Mouse (Mus musculus): ENCODE results near the gene Klf2. TPM values are rescaled to one million over a fixed set of nuclear protein-coding genes. Genes with fewer than 3 reads are reported as not detected.

Gene Klf2
- polyA plus RNA-seq, 1 experiment: 9.8 TPM

- no peak for TF ChIP-seq USF1 (IDR thresholded peaks at IDR 0.05; ENCODE audit: low read depth)
- no peak for TF ChIP-seq MYOG (IDR thresholded peaks at IDR 0.05; ENCODE audit: control insufficient read depth in 1 of 3, insufficient read depth in 1 of 3, insufficient read length in 2 of 3, low read depth in 2 of 3)
- no peak for TF ChIP-seq TCF3 (IDR thresholded peaks at IDR 0.05; ENCODE audit: insufficient read length, low read depth)
- no peak for TF ChIP-seq CEBPB (IDR thresholded peaks at IDR 0.05; ENCODE audit: insufficient read depth, poor library complexity, severe bottlenecking)
- no peak for TF ChIP-seq SRF (IDR thresholded peaks at IDR 0.05; ENCODE audit: control insufficient read depth, insufficient read length, low read depth)
- TF ChIP-seq MAX (IDR thresholded peaks at IDR 0.05; ENCODE audit: low read depth): no peak
- TF ChIP-seq MYOD1 (IDR thresholded peaks at IDR 0.05; ENCODE audit: control insufficient read depth in 1 of 3, insufficient read length in 2 of 3, low read depth in 2 of 3): no peak
- no peak for TF ChIP-seq POLR2A (IDR thresholded peaks at IDR 0.05; ENCODE audit: insufficient read length, low read depth)
- TF ChIP-seq E2F4 (IDR thresholded peaks at IDR 0.05; ENCODE audit: insufficient read depth): no peak
- TF ChIP-seq TCF12 (IDR thresholded peaks at IDR 0.05; ENCODE audit: insufficient read depth, poor library complexity, severe bottlenecking): no peak
- no peaks in the 10 kb centered on the region for H3K27me3 ChIP-seq (ENCODE audit: control insufficient read depth, insufficient read depth, insufficient read length)
- H3K79me2 ChIP-seq (ENCODE audit: control insufficient read depth, insufficient read depth): peaks cover 10% of the 10 kb centered on the region
- no peak overlapping the region for H3K4me2 ChIP-seq (ENCODE audit: low read depth)
- no peak overlapping the region for H3K4me3 ChIP-seq
- no peaks in the 10 kb centered on the region for H3K36me3 ChIP-seq (ENCODE audit: control insufficient read depth, insufficient read depth)
- no peak overlapping the region for H3ac ChIP-seq (ENCODE audit: control insufficient read depth, insufficient read length)
Observed at GRCm38 (mm10) chr8:72324036-72324706, 5.3 kb downstream of the Klf2 start.

GRCm38 (mm10) chr8:72324708-72325107 is 5.9 kb downstream of the Klf2 start:
- Histone ChIP-seq H3K79me2 (ENCODE audit: control insufficient read depth, insufficient read depth) (peaks cover 10% of the 10 kb centered on the region), H3K4me3 (no peak overlapping the region), H3K4me2 (ENCODE audit: low read depth) (no peak overlapping the region), H3K27me3 (ENCODE audit: control insufficient read depth, insufficient read depth, insufficient read length) (no peaks in the 10 kb centered on the region), H3K36me3 (ENCODE audit: control insufficient read depth, insufficient read depth) (no peaks in the 10 kb centered on the region), H3ac (ENCODE audit: control insufficient read depth, insufficient read length) (no peak overlapping the region)
- no peak for TF ChIP-seq MYOD1 (IDR thresholded peaks at IDR 0.05; ENCODE audit: control insufficient read depth in 1 of 3, insufficient read length in 2 of 3, low read depth in 2 of 3)
- no peak for TF ChIP-seq TCF12 (IDR thresholded peaks at IDR 0.05; ENCODE audit: insufficient read depth, poor library complexity, severe bottlenecking)
- no peak for TF ChIP-seq REST (IDR thresholded peaks at IDR 0.05; ENCODE audit: insufficient read depth, insufficient read length)
- TF ChIP-seq POLR2AphosphoS2 (IDR thresholded peaks at IDR 0.05; ENCODE audit: insufficient read length, low read depth): no peak
- no peak for TF ChIP-seq USF1 (IDR thresholded peaks at IDR 0.05; ENCODE audit: low read depth)
- TF ChIP-seq POLR2A (IDR thresholded peaks at IDR 0.05; ENCODE audit: insufficient read length, low read depth): no peak
- TF ChIP-seq TCF3 (IDR thresholded peaks at IDR 0.05; ENCODE audit: insufficient read length, low read depth): no peak
- TF ChIP-seq MAX (IDR thresholded peaks at IDR 0.05; ENCODE audit: low read depth): no peak
- TF ChIP-seq CEBPB (IDR thresholded peaks at IDR 0.05; ENCODE audit: insufficient read depth, poor library complexity, severe bottlenecking): no peak
- no peak for TF ChIP-seq SRF (IDR thresholded peaks at IDR 0.05; ENCODE audit: control insufficient read depth, insufficient read length, low read depth)
- no peak for TF ChIP-seq E2F4 (IDR thresholded peaks at IDR 0.05; ENCODE audit: insufficient read depth)
- no peak for TF ChIP-seq MYOG (IDR thresholded peaks at IDR 0.05; ENCODE audit: control insufficient read depth in 1 of 3, insufficient read depth in 1 of 3, insufficient read length in 2 of 3, low read depth in 2 of 3)

- H3K4me3 ChIP-seq: no peak overlapping the region
- TF ChIP-seq TCF12 (IDR thresholded peaks at IDR 0.05; ENCODE audit: insufficient read depth, poor library complexity, severe bottlenecking) (no peak), POLR2AphosphoS2 (IDR thresholded peaks at IDR 0.05; ENCODE audit: insufficient read length, low read depth) (no peak), CEBPB (IDR thresholded peaks at IDR 0.05; ENCODE audit: insufficient read depth, poor library complexity, severe bottlenecking) (no peak)
- no peaks in the 10 kb centered on the region for H3K79me2 ChIP-seq (ENCODE audit: control insufficient read depth, insufficient read depth)
- no peak overlapping the region for H3ac ChIP-seq (ENCODE audit: control insufficient read depth, insufficient read length)
- H3K4me2 ChIP-seq (ENCODE audit: low read depth): no peak overlapping the region
- H3K36me3 ChIP-seq (ENCODE audit: control insufficient read depth, insufficient read depth): no peaks in the 10 kb centered on the region
- H3K27me3 ChIP-seq (ENCODE audit: control insufficient read depth, insufficient read depth, insufficient read length): no peaks in the 10 kb centered on the region
Observed at GRCm38 (mm10) chr8:72329116-72329515, 10.3 kb downstream of the Klf2 start.

GRCm38 (mm10) chr8:72330806-72331516 is 12.1 kb downstream of the Klf2 start:
- H3ac ChIP-seq (ENCODE audit: control insufficient read depth, insufficient read length): no peak overlapping the region
- H3K36me3 ChIP-seq (ENCODE audit: control insufficient read depth, insufficient read depth): no peaks in the 10 kb centered on the region
- H3K4me3 ChIP-seq: no peak overlapping the region
- no peaks in the 10 kb centered on the region for H3K27me3 ChIP-seq (ENCODE audit: control insufficient read depth, insufficient read depth, insufficient read length)
- H3K79me2 ChIP-seq (ENCODE audit: control insufficient read depth, insufficient read depth): no peaks in the 10 kb centered on the region
- H3K4me2 ChIP-seq (ENCODE audit: low read depth): no peak overlapping the region
- no peak for TF ChIP-seq TCF3 (IDR thresholded peaks at IDR 0.05; ENCODE audit: insufficient read length, low read depth)
- no peak for TF ChIP-seq MAX (IDR thresholded peaks at IDR 0.05; ENCODE audit: low read depth)
- TF ChIP-seq POLR2A (IDR thresholded peaks at IDR 0.05; ENCODE audit: insufficient read length, low read depth): no peak
- no peak for TF ChIP-seq MYOD1 (IDR thresholded peaks at IDR 0.05; ENCODE audit: control insufficient read depth in 1 of 3, insufficient read length in 2 of 3, low read depth in 2 of 3)
- no peak for TF ChIP-seq TCF12 (IDR thresholded peaks at IDR 0.05; ENCODE audit: insufficient read depth, poor library complexity, severe bottlenecking)
- no peak for TF ChIP-seq SRF (IDR thresholded peaks at IDR 0.05; ENCODE audit: control insufficient read depth, insufficient read length, low read depth)
- no peak for TF ChIP-seq E2F4 (IDR thresholded peaks at IDR 0.05; ENCODE audit: insufficient read depth)
- no peak for TF ChIP-seq POLR2AphosphoS2 (IDR thresholded peaks at IDR 0.05; ENCODE audit: insufficient read length, low read depth)
- no peak for TF ChIP-seq CEBPB (IDR thresholded peaks at IDR 0.05; ENCODE audit: insufficient read depth, poor library complexity, severe bottlenecking)

Data from myocyte (in vitro differentiated cells).